Mouse (Mus musculus): ENCODE measurements at regions not wholly inside any gene's neighbourhood (a gene's known extent, or its start where the extent isn't known, plus 50 kb on each side); places are given as distances from the start of the nearest gene placed in this dataset.
A peak's percentile ranks its signal among the peaks of the same experiment; 100 is the strongest.
"Not testable (repeated sequence)": the region's sequence is repeated elsewhere in the genome, so short reads cannot be mapped to it uniquely, and the experiment has no call there.

GRCm38 (mm10) chr3:34709553-34709952 lies 59.3 kb downstream of the Sox2 start:
- no peak for DNase-seq (ENCODE audit: low spot score in 2 of 2)

- DNase-seq (ENCODE audit: low spot score in 2 of 2): not testable (repeated sequence)
Measured at GRCm38 (mm10) chr3:34712137-34712536, 61.9 kb downstream of the Sox2 start.

- peak in 1 of 2 experiments; percentile 28 for DNase-seq (ENCODE audit: low spot score in 2 of 2)
Measured at GRCm38 (mm10) chr3:34722506-34722905, 72.3 kb downstream of the Sox2 start.

- no peak for DNase-seq (ENCODE audit: low spot score in 2 of 2)
Measured at GRCm38 (mm10) chr3:34726955-34727354, 76.8 kb downstream of the Sox2 start.

- no peak for DNase-seq (ENCODE audit: low spot score in 2 of 2)
Measured at GRCm38 (mm10) chr3:34728282-34728681, 78.1 kb downstream of the Sox2 start.

- no peak for DNase-seq (ENCODE audit: low spot score in 2 of 2)
Measured at GRCm38 (mm10) chr3:34734966-34735365, 84.8 kb downstream of the Sox2 start.

GRCm38 (mm10) chr3:34738001-34738400 lies 87.8 kb downstream of the Sox2 start:
- DNase-seq (ENCODE audit: low spot score in 2 of 2): no peak

GRCm38 (mm10) chr3:34738938-34739337 lies 88.7 kb downstream of the Sox2 start:
- no peak for DNase-seq (ENCODE audit: low spot score in 2 of 2)

- no peak for DNase-seq (ENCODE audit: low spot score in 2 of 2)
Measured at GRCm38 (mm10) chr3:34739693-34740092, 89.5 kb downstream of the Sox2 start.

- DNase-seq (ENCODE audit: low spot score in 2 of 2): no peak
Measured at GRCm38 (mm10) chr3:34740110-34740509, 89.9 kb downstream of the Sox2 start.

GRCm38 (mm10) chr3:34745181-34745736 lies 95.1 kb downstream of the Sox2 start:
- DNase-seq (ENCODE audit: low spot score in 2 of 2): no peak

- DNase-seq (ENCODE audit: low spot score in 2 of 2): no peak
Measured at GRCm38 (mm10) chr3:34747499-34748093, 97.4 kb downstream of the Sox2 start.

GRCm38 (mm10) chr3:34749989-34750388 lies 99.8 kb downstream of the Sox2 start:
- peak; percentile 20 to 23 for DNase-seq (ENCODE audit: low spot score in 2 of 2)

- no peak for DNase-seq (ENCODE audit: low spot score in 2 of 2)
Measured at GRCm38 (mm10) chr3:34751551-34751950, 101.3 kb downstream of the Sox2 start.

GRCm38 (mm10) chr3:34753557-34753956 lies 103.4 kb downstream of the Sox2 start:
- DNase-seq (ENCODE audit: low spot score in 2 of 2): no peak

GRCm38 (mm10) chr3:34754781-34755180 lies 104.6 kb downstream of the Sox2 start:
- no peak for DNase-seq (ENCODE audit: low spot score in 2 of 2)

- DNase-seq (ENCODE audit: low spot score in 2 of 2): not testable (repeated sequence)
Measured at GRCm38 (mm10) chr3:34755282-34755681, 105.1 kb downstream of the Sox2 start.

GRCm38 (mm10) chr3:34756632-34757031 lies 106.4 kb downstream of the Sox2 start:
- no peak for DNase-seq (ENCODE audit: low spot score in 2 of 2)

GRCm38 (mm10) chr3:34757130-34757529 lies 106.9 kb downstream of the Sox2 start:
- no peak for DNase-seq (ENCODE audit: low spot score in 2 of 2)

GRCm38 (mm10) chr3:34757813-34758510 lies 107.8 kb downstream of the Sox2 start:
- DNase-seq (ENCODE audit: low spot score in 2 of 2): no peak

GRCm38 (mm10) chr3:34759942-34760640 lies 109.9 kb downstream of the Sox2 start:
- no peak for DNase-seq (ENCODE audit: low spot score in 2 of 2)

- no peak for DNase-seq (ENCODE audit: low spot score in 2 of 2)
Measured at GRCm38 (mm10) chr3:34761162-34761769, 111.1 kb downstream of the Sox2 start.

Measured in frontal cortex, postnatal 10 days (tissue).